Mouse (Mus musculus) liver, embryonic 14.5 days (tissue): ENCODE results near the gene Phf24.

ENCODE experiments used
- CTCF ChIP-seq: IDR thresholded peaks from 2 replicates; pipeline ENCODE4 v1.5.1; 2016; ENCODE audit warnings: antibody characterized with exemption, low read depth, control low read depth
- EP300 ChIP-seq: IDR thresholded peaks from 2 replicates; pipeline ENCODE4 v1.6.1; 2016; ENCODE audit warnings: antibody characterized with exemption, low read depth

DNA sequence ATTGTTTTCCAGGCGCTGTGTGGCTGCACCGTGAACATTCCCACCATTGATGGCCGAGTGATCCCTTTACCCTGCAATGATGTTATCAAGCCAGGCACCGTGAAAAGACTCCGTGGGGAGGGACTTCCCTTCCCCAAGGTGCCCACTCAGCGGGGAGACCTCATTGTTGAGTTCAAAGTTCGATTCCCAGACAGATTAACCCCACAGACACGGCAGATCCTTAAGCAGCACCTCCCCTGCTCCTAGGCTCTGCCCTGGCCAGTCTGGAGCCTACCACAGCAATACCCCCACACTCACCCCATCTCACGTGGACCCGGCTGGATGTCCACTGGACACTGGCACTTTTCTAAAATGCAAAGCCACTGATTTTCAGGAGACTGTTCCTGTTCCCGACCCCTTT, 40.8 kb downstream of the Phf24 start:
- TF ChIP-seq CTCF (no peak), EP300 (no peak)
